Mouse (Mus musculus) heart, adult 2 months (tissue): ENCODE results near the gene Ak6.

Experiments
- CTCF ChIP-seq: fragments of 200-600 bp; IDR thresholded peaks from 2 replicates; pipeline ENCODE4 v1.8.1; 2022; ENCODE audit warnings: antibody characterized with exemption, mild to moderate bottlenecking, moderate library complexity
- EP300 ChIP-seq: fragments of 200-500 bp; IDR thresholded peaks from 2 replicates; pipeline ENCODE4 v1.6.1; 2011; ENCODE audit warnings: low read depth, low read length, control low read depth; ENCODE audit not compliant: insufficient read depth
- POLR2A ChIP-seq: fragments of 200-500 bp; IDR thresholded peaks from 2 replicates; pipeline ENCODE4 v1.6.1; 2011; ENCODE audit warnings: mild to moderate bottlenecking, low read depth, low read length, control low read depth; ENCODE audit not compliant: insufficient read depth

GRCm38 (mm10) chr13:100703468-100703867 is 52.7 kb downstream of the Ak6 start:
- 0 out of 2 replicates have a peak, but pooled peaks have one; percentile 17 for TF ChIP-seq CTCF
- TF ChIP-seq POLR2A: no peak
- no peak for TF ChIP-seq EP300
